Mouse (Mus musculus) gonadal fat pad, adult 2 months (tissue): Measurements from ENCODE around the gene Vmn1r191. TPM values are rescaled to one million over a fixed set of nuclear protein-coding genes. Genes with fewer than 3 reads are reported as not detected.
"Not testable (repeated sequence)": the region's sequence is repeated elsewhere in the genome, so short reads cannot be mapped to it uniquely, and the experiment has no call there.

Experiments
- DNase-seq: peaks from one replicate; pipeline ENCODE4 v3.0.0-alpha.2; 2012; ENCODE audit warnings: low read depth
- polyA plus RNA-seq: library from polyadenylated mRNA; depleted of rRNA; stranded (reverse); fragments of >200 nt; gene quantifications from 2 replicates; pipeline ENCODE4 v1.2.3, GENCODE M21; 2012; rRNA removed

The Vmn1r191 gene
- not detected in 2 replicates for polyA plus RNA-seq

DNA sequence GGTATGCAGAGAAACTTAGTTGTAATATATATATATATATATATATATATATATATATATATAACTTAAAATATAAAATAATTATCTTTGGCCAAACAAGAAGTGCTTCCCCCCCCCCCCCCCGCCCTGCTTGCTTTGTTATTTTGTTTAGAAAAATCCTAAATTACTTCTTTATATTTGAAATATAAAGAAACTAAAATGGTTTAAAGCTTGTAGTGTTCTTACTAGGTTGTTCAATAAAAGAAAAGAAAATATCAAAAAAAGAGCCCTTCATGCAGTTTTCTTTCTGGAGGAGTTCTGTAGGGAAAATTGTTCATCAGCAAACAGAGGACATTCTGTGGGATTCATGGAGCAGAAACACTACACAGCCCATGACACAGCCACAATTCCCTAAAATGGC is at the start of gene Vmn1r191:
Gene Vmn1r191, minus strand, starts transcription at position 101 of the 400 bp plus-strand sequence.
- DNase-seq: no peak

DNA sequence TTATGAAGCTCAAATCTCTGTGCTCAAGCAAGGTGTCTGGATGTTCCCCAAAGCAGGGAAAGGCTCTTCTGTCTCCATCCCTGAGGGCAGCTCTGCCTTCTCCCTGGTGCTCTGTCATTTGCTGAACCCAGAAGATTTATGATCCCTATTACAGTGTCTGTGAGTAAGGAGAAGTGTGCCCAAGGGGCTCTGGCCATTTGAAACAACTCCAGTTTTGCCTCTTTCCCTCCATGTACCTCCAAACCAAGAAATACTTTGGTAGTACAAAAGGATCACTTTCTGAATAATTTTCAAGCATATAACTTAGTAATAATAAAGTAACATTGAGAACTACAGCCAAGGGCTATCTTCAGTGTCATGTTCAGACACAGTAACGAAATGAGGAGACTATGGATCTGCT is 39.3 kb upstream of the Vmn1r191 start, which contains the start of gene Vmn1r193:
Gene Vmn1r193, minus strand, starts transcription at position 101 of the 400 bp plus-strand sequence.
- DNase-seq: not testable (repeated sequence)

DNA sequence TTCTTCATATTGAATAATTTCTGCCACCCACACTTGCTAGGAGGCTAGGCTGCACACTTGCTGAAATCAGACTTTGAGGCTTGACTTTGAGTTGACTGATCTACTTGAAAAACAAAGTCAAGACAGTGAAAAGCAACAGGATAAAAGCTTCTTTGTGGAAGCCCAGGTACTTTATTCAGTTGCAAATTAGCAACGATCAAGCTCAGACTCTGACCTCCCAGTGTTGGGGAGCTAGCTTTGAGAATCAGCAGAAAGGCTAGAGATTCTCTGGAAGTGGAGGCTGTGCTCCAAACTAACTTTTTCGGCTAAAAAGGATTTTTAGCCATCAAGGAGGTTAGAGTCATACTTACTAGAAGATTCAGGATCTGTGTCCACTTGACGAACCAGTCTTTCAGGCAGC is 9.0 kb upstream of the Vmn1r191 start:
- not testable (repeated sequence) for DNase-seq

DNA sequence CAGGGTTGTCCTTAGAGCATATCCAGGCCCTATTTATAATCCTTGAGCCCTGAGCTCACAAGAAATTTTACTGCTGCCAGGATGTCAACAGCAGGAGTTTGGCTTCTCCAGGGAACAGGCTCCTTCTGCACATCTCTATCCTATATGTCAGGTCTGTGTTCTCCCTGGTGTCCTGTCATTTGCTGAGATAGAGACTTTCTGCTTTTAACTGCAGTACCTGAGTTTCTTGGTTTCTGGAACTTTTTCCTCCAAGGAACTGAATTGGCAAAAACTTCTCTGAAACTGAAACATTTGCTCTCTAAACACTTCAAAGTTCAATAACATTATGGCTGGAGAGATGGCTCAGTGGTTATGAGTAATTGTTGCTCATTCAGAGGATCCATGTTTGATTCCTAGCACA is 7.3 kb upstream of the Vmn1r191 start, which contains the start of gene Vmn1r192:
Gene Vmn1r192, minus strand, starts transcription at position 101 of the 400 bp plus-strand sequence.
- DNase-seq: no peak

DNA sequence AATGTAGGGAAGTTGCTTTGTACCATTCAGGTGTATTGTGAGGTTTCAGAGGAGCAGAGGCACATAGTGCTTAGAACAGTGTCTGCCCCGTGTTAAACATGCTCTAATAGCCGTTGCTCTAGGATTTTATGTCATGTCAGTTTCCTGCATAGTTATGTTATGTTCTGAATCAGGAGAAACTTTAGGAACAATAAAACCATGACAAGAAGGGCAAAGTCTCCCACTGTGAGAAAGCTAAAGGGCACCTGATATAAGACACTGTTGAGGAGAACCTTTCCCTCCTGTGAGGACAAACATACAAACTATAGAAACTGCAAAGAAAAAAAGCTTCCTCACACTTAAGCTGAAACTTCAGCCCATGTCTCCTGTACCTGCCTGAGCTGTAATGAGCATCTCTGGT is 6.6 kb upstream of the Vmn1r191 start:
- DNase-seq: no peak

DNA sequence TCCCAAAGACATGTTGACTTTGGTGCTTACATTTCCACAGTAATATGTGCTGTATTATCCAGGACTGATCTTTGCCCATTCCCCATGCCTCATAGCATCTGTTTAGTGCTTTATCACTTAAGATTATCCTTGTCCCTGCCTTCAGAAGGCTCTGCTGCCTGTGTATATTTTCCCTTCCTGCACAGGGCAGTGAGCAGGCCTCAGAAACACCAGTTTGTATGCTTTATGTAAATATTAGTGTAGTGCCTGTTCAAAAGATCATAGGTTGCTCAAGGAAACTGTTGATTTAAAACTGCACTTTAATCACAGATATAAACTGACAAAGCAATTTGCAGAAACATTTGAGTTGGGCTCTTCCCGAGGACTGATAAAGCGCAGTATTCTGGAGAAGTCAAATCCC is 5.5 kb upstream of the Vmn1r191 start:
- DNase-seq: no peak

DNA sequence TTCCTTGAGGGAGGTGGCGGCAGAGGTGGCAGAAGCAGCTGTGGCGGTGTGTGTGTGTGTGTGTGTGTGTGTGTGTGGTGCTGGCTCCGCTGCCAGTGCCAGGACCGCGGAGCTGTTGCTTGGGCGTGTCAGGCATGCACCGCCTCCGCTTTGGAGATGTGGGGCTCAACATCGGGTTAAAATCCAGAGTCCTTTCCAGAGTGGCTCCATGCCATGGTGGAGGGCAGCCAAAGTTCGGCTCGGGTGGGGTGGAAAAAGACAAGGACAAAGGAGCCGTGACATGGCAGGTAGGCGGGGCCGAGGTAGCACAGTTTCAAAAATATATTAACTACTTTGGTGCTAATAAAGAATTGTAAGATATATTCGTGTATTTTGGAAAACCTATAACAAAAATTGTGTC is 15.4 kb downstream of the Vmn1r191 start:
- DNase-seq: no peak

DNA sequence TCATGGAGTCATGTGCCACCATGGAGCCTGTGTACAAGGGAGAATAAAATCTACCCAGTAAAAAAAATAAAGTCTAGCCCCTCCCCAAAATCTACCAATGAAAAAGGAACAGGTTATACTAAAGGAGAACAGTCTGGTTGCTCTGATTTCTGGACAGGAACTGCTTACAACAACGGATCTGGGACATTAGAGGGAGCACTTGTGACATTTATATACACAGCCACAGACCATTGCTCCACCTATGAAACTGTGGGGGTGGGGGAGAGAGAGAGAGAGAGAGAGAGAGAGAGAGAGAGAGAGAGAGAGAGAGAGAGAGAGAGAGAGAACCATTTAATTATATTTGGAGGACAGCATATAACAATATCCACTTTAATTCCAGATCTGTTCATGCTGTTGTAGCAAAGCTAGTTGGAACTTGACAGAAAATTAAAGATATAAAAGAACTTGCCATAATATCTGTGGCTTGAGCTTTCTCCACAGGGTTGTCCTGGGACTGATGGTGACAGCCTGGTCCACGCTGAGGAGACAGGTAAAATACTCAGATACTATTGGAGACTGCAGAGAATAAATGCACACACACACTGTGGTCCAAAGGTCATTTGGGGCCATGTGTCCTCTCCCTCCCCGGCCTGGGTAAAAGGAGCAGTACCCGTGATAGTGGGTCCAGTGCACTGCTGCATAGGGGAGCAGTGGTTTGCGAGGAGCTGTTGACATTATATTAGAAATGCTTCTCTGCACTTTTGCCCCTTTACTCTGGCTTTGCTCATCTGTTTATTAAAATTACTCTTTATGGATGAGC is 47.1 kb downstream of the Vmn1r191 start:
- not testable (repeated sequence) for DNase-seq

Other genes starting within 250 kb of the Vmn1r191 start
- 0.81 and 1.4 TPM in 2 replicates for gene Zfp184, start 238.9 kb downstream of the Vmn1r191 start, polyA plus RNA-seq
- gene Pom121l2, start 202.8 kb downstream of the Vmn1r191 start, polyA plus RNA-seq: 0.11 and 0.46 TPM in 2 replicates
- 0.15 TPM in 1 of 2 replicates, not detected in the other for gene Prss16, start 174.2 kb downstream of the Vmn1r191 start, polyA plus RNA-seq
- 4.9 TPM in 1 of 2 replicates, not detected in the other for gene Hist1h2ah, start 148.4 kb downstream of the Vmn1r191 start, polyA plus RNA-seq
- gene Hist1h2bk, start 148.1 kb downstream of the Vmn1r191 start, polyA plus RNA-seq: 0.51 and 3.1 TPM in 2 replicates
- 7.5 and 10.7 TPM in 2 replicates for gene Hist1h4i, start 142.6 kb downstream of the Vmn1r191 start, polyA plus RNA-seq
- 0.99 TPM in 1 of 2 replicates, not detected in the other for gene Hist1h2ag, start 141.0 kb downstream of the Vmn1r191 start, polyA plus RNA-seq
- gene Hist1h2bj, start 140.8 kb downstream of the Vmn1r191 start, polyA plus RNA-seq: 1.2 and 3.0 TPM in 2 replicates
- gene Vmn1r188, start 99.5 kb downstream of the Vmn1r191 start, polyA plus RNA-seq: not detected in 2 replicates
- not detected in 2 replicates for gene Vmn1r189, start 78.1 kb downstream of the Vmn1r191 start, polyA plus RNA-seq
- not detected in 2 replicates for gene Vmn1r192, start 7.2 kb upstream of the Vmn1r191 start, polyA plus RNA-seq
- not detected in 2 replicates for gene Vmn1r193, start 39.2 kb upstream of the Vmn1r191 start, polyA plus RNA-seq
- gene Vmn1r194, start 60.2 kb upstream of the Vmn1r191 start, polyA plus RNA-seq: not detected in 2 replicates
- gene Vmn1r195, start 86.6 kb upstream of the Vmn1r191 start, polyA plus RNA-seq: not detected in 2 replicates
- gene Vmn1r196, start 106.0 kb upstream of the Vmn1r191 start, polyA plus RNA-seq: not detected in 2 replicates
- not detected in 2 replicates for gene Vmn1r197, start 140.6 kb upstream of the Vmn1r191 start, polyA plus RNA-seq
- not detected in 2 replicates for gene Vmn1r198, start 166.4 kb upstream of the Vmn1r191 start, polyA plus RNA-seq
- gene Vmn1r199, start 195.8 kb upstream of the Vmn1r191 start, polyA plus RNA-seq: not detected in 2 replicates
- not detected in 2 replicates for gene Vmn1r200, start 206.4 kb upstream of the Vmn1r191 start, polyA plus RNA-seq